Mouse (Mus musculus): ENCODE data around the gene Cbfa2t2.

GRCm38 (mm10) chr2:154557184-154557832, 121.0 kb downstream of the Cbfa2t2 start:
- TF ChIP-seq CTCF (IDR thresholded peaks at IDR 0.05), result no peak
- no peak for TF ChIP-seq POLR2A (IDR thresholded peaks at IDR 0.05; ENCODE audit: insufficient read depth, low read depth, low read length)
- no peak for TF ChIP-seq EP300 (IDR thresholded peaks at IDR 0.05; ENCODE audit: insufficient read depth, low read depth, low read length)
